Mouse (Mus musculus): ENCODE results near the gene Clock. TPM values are rescaled to one million over a fixed set of nuclear protein-coding genes. Genes with fewer than 3 reads are reported as not detected.

Clock gene
- polyA plus RNA-seq, 1 experiment from 2014 or later: 13.4 TPM

DNA sequence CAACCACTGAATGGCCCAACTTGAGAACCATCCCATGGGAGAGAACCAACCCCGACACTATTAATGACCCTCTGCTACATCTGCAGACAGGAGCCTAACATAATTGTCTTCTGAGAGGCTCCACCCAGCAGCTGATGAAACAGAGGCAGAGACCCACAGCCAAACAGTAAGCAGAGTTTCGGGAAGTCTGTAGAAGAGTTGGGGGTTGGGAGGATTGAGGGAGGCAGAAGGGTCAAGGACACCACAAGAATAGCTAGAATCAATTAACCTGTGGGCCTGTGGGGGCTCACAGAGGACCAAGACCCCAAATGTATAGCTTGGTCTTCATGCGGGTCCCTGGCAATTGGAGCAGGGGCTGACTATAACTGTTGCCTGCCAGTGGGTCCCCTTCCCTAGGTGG, 16.3 kb downstream of the Clock start:
- WGBS: 95% methylated on average over 3 of the region's 3 CpGs
- Histone ChIP-seq H3K4me2 (ENCODE audit: low read length) (no peak overlapping the region), H3K36me3 (ENCODE audit: control insufficient read depth, insufficient read depth, low read length) (peaks cover 3% of the 10 kb centered on the region; the same call in 1 of the 2 replicates), H3K27ac (ENCODE audit: low read length) (no peak overlapping the region), H3K4me3 (ENCODE audit: low read depth, low read length) (no peak overlapping the region), H3K27me3 (ENCODE audit: control insufficient read depth, insufficient read depth, low read depth, low read length) (no peaks in the 10 kb centered on the region), H3K9ac (ENCODE audit: low read depth, low read length) (no peak overlapping the region), H3K9me3 (replicated peaks; ENCODE audit: control insufficient read depth, low read length, poor library complexity, severe bottlenecking) (no peaks in the 10 kb centered on the region), H3K4me1 (ENCODE audit: control insufficient read depth, insufficient read depth, low read length) (no peaks in the 10 kb centered on the region)
- no peak for ATAC-seq

DNA sequence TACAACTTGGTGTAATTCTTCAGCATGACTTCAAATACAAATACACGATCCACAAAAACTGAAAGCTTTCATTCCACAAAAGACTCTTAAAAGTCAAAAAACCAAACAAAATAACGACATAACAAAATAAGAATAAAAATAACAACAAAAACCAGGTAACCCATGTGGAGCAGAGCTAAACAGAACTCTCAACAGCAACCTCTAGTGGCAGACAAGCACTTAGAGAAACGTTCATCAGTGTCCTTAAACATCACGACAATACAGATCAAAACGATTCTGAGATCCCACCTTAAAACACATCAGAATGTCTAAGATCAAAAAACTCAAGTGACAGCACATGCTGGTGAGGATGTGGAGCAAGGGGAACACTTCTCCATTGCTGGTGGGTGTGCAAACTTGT, 17.5 kb downstream of the Clock start:
- peaks cover 3% of the 10 kb centered on the region; the same call in 1 of the 2 replicates for H3K36me3 ChIP-seq (ENCODE audit: control insufficient read depth, insufficient read depth, low read length)
- 83% methylated on average over 5 of the region's 5 CpGs for WGBS
- no peak overlapping the region for H3K9ac ChIP-seq (ENCODE audit: low read depth, low read length)
- no peaks in the 10 kb centered on the region for H3K9me3 ChIP-seq (replicated peaks; ENCODE audit: control insufficient read depth, low read length, poor library complexity, severe bottlenecking)
- no peak overlapping the region for H3K27ac ChIP-seq (ENCODE audit: low read length)
- no peak for ATAC-seq
- no peaks in the 10 kb centered on the region for H3K27me3 ChIP-seq (ENCODE audit: control insufficient read depth, insufficient read depth, low read depth, low read length)
- no peaks in the 10 kb centered on the region for H3K4me1 ChIP-seq (ENCODE audit: control insufficient read depth, insufficient read depth, low read length)
- no peak overlapping the region for H3K4me2 ChIP-seq (ENCODE audit: low read length)
- H3K4me3 ChIP-seq (ENCODE audit: low read depth, low read length): no peak overlapping the region

DNA sequence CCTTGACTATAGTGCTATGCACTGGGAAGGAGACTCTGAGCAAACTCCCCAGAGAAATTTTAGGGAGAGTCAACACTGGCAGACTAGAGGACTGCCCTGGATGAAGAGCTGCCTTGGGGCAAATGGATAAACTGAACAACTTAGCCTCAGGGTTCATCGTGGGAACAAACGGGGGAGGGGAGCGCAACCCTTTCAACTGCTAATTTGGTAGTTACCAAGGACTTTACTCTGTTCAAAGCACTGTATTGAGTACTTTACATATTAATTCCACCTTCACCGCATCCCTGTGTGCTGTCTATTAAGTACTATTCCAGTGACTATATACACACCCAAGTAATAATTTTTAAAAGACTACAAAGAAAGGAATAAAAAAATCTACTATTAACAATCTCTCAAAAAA, 18.9 kb downstream of the Clock start:
- H3K4me3 ChIP-seq (ENCODE audit: low read depth, low read length): no peak overlapping the region
- no peak overlapping the region for H3K9ac ChIP-seq (ENCODE audit: low read depth, low read length)
- H3K27ac ChIP-seq (ENCODE audit: low read length): no peak overlapping the region
- peaks cover 3% of the 10 kb centered on the region; the same call in 1 of the 2 replicates for H3K36me3 ChIP-seq (ENCODE audit: control insufficient read depth, insufficient read depth, low read length)
- 39% methylated on average over 4 of the region's 4 CpGs for WGBS
- no peaks in the 10 kb centered on the region for H3K4me1 ChIP-seq (ENCODE audit: control insufficient read depth, insufficient read depth, low read length)
- no peaks in the 10 kb centered on the region for H3K9me3 ChIP-seq (replicated peaks; ENCODE audit: control insufficient read depth, low read length, poor library complexity, severe bottlenecking)
- no peak overlapping the region for H3K4me2 ChIP-seq (ENCODE audit: low read length)
- peak; percentile 42; the same call in 1 of the 2 replicates for ATAC-seq
- no peaks in the 10 kb centered on the region for H3K27me3 ChIP-seq (ENCODE audit: control insufficient read depth, insufficient read depth, low read depth, low read length)

DNA sequence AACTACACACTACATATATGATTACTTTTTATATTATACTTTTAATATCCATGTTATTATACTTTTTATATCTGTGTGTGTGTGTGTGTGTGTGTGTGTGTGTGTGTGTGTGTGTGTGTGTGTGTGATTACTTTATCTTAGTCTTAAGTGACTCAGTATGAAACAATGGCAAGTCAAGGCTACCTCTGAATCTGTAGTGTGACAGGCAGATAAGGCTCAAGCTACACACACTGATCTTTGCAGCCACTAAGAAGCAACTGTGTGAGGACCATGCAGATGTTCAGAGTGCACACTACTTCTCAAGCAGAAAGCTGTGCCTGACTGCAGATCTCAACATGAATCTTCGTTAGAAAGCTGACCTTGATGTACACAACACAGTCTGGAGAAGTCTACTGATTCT, 20.7 kb downstream of the Clock start:
- no peak overlapping the region for H3K9ac ChIP-seq (ENCODE audit: low read depth, low read length)
- H3K9me3 ChIP-seq (replicated peaks; ENCODE audit: control insufficient read depth, low read length, poor library complexity, severe bottlenecking): no peaks in the 10 kb centered on the region
- no peak overlapping the region for H3K27ac ChIP-seq (ENCODE audit: low read length)
- no peaks in the 10 kb centered on the region for H3K36me3 ChIP-seq (ENCODE audit: control insufficient read depth, insufficient read depth, low read length)
- H3K4me2 ChIP-seq (ENCODE audit: low read length): no peak overlapping the region
- no peaks in the 10 kb centered on the region for H3K27me3 ChIP-seq (ENCODE audit: control insufficient read depth, insufficient read depth, low read depth, low read length)
- no peaks in the 10 kb centered on the region for H3K4me1 ChIP-seq (ENCODE audit: control insufficient read depth, insufficient read depth, low read length)
- no peak for ATAC-seq
- WGBS: 94% methylated on average over 1 of the region's 1 CpGs
- H3K4me3 ChIP-seq (ENCODE audit: low read depth, low read length): no peak overlapping the region

DNA sequence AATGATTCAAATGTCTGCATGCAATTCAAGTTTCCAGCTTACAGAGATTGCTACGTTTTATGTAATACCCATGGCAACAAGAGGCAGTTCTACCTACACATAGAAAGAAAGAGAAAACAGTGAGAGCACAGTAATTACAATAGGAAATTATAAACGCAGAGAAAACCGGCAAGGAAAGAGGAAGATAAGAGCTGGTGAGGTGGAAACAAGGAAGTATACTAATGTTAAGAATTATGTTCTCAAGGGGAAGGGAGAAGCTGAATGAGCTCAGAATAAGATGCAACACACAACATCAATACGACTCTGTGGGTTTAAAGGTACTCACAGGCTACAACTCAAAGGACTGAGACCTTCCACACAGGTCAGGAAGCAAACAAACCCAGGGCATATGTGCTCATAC, 29.6 kb downstream of the Clock start:
- Histone ChIP-seq H3K4me2 (ENCODE audit: low read length) (no peak overlapping the region), H3K9ac (ENCODE audit: low read depth, low read length) (no peak overlapping the region), H3K9me3 (replicated peaks; ENCODE audit: control insufficient read depth, low read length, poor library complexity, severe bottlenecking) (no peaks in the 10 kb centered on the region), H3K27ac (ENCODE audit: low read length) (no peak overlapping the region), H3K4me1 (ENCODE audit: control insufficient read depth, insufficient read depth, low read length) (no peaks in the 10 kb centered on the region), H3K36me3 (ENCODE audit: control insufficient read depth, insufficient read depth, low read length) (no peaks in the 10 kb centered on the region), H3K27me3 (ENCODE audit: control insufficient read depth, insufficient read depth, low read depth, low read length) (no peaks in the 10 kb centered on the region), H3K4me3 (ENCODE audit: low read depth, low read length) (no peak overlapping the region)
- ATAC-seq: no peak
- 86% methylated on average over 4 of the region's 4 CpGs for WGBS

DNA sequence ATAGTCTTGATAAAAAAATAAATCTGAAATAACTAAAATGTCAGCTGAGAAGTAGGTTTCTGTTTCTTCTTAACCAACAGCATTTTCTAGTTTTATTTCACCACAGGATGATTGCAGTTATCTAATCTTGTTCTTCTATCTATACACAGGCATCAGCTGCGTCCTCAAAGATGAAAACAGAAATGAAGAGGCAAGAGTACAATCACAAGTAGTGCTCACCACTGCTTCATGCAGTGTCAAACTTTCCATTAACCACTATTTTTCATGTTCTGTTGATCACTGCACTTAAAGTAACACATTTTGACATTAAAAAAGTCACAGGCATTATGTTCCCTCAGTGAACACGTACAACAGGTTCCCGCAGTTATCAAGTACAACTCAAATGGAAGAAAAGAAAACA, 53.6 kb downstream of the Clock start:
- no peaks in the 10 kb centered on the region for H3K36me3 ChIP-seq (ENCODE audit: control insufficient read depth, insufficient read depth, low read length)
- WGBS: 93% methylated on average over 3 of the region's 3 CpGs

DNA sequence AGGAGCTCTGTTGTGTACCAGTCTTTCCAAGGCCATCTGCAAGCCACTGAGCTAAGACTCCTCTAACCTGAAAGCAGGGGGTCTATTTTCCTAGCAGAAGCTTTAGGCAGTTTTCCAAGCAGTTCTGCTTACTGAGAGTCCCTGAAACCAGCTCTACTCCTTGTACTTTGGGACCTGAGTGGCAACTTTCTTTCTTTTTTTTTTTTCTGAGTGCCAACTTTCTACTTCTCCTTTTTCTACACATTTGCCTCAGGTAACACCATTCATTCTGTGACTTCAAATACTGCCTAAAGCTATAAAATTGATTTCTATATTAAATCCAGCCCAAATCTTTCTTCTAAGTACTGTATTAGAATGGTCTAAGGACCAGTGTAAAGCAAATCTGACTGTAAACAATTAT, 58.1 kb downstream of the Clock start:
- H3K9ac ChIP-seq (ENCODE audit: low read depth, low read length): no peak overlapping the region
- no peaks in the 10 kb centered on the region for H3K4me1 ChIP-seq (ENCODE audit: control insufficient read depth, insufficient read depth, low read length)
- H3K4me3 ChIP-seq (ENCODE audit: low read depth, low read length): no peak overlapping the region
- ATAC-seq: no peak
- no peak overlapping the region for H3K4me2 ChIP-seq (ENCODE audit: low read length)
- H3K36me3 ChIP-seq (ENCODE audit: control insufficient read depth, insufficient read depth, low read length): peaks cover 7% of the 10 kb centered on the region
- no peaks in the 10 kb centered on the region for H3K9me3 ChIP-seq (replicated peaks; ENCODE audit: control insufficient read depth, low read length, poor library complexity, severe bottlenecking)
- H3K27me3 ChIP-seq (ENCODE audit: control insufficient read depth, insufficient read depth, low read depth, low read length): no peaks in the 10 kb centered on the region
- no peak overlapping the region for H3K27ac ChIP-seq (ENCODE audit: low read length)

More for the DNA sequence above, 53.6 kb downstream of the Clock start:
- Histone ChIP-seq H3K4me2 (ENCODE audit: low read length) (no peak overlapping the region), H3K4me3 (ENCODE audit: low read depth, low read length) (no peak overlapping the region), H3K9ac (ENCODE audit: low read depth, low read length) (no peak overlapping the region), H3K9me3 (replicated peaks; ENCODE audit: control insufficient read depth, low read length, poor library complexity, severe bottlenecking) (no peaks in the 10 kb centered on the region), H3K4me1 (ENCODE audit: control insufficient read depth, insufficient read depth, low read length) (no peaks in the 10 kb centered on the region), H3K27ac (ENCODE audit: low read length) (no peak overlapping the region), H3K27me3 (ENCODE audit: control insufficient read depth, insufficient read depth, low read depth, low read length) (no peaks in the 10 kb centered on the region)
- no peak for ATAC-seq

DNA sequence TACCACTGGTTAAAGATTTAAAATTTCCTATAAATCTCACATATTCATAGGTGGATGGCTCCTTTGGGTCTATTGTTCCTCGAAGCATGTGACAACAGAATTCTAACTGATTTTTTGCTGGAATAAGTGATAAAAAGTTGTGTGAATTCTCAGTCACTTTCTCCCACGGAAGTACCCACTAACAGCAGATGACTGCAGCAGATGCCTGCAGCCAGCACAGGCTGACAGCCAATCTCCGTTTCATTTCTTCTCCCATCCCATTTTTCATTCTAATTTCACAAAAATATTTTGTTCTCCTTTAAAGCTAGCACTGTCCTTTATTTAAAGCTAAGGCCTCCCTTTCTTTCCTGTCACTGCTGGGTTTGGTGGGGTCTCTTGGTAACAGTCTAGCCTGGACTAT, 59.2 kb downstream of the Clock start:
- H3K27me3 ChIP-seq (ENCODE audit: control insufficient read depth, insufficient read depth, low read depth, low read length): no peaks in the 10 kb centered on the region
- H3K9ac ChIP-seq (ENCODE audit: low read depth, low read length): no peak overlapping the region
- H3K4me3 ChIP-seq (ENCODE audit: low read depth, low read length): no peak overlapping the region
- H3K9me3 ChIP-seq (replicated peaks; ENCODE audit: control insufficient read depth, low read length, poor library complexity, severe bottlenecking): no peaks in the 10 kb centered on the region
- peaks cover 7% of the 10 kb centered on the region for H3K36me3 ChIP-seq (ENCODE audit: control insufficient read depth, insufficient read depth, low read length)
- H3K27ac ChIP-seq (ENCODE audit: low read length): no peak overlapping the region
- no peak overlapping the region for H3K4me2 ChIP-seq (ENCODE audit: low read length)
- H3K4me1 ChIP-seq (ENCODE audit: control insufficient read depth, insufficient read depth, low read length): no peaks in the 10 kb centered on the region
- no peak for ATAC-seq
- 94% methylated on average over 3 of the region's 3 CpGs for WGBS

DNA sequence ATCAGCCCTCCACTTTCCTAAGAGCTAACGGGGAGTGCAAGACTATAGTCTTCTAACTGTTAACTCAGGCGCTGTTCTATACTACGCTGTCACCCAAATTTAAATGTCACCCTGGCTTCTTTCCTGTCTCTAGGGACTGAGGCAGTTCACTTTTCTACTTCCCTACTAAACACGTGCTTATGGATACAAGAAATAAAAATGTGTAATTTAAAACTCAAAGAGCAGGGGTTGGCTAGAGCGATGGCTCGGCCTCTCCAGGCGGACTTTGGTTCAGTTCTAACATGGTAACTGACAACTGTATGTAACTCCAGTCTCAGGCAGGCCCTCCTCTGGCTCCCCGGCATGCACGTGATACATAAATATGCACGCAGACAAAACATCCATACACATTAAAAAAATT, 60.2 kb downstream of the Clock start:
- no peak for ATAC-seq
- Histone ChIP-seq H3K27me3 (ENCODE audit: control insufficient read depth, insufficient read depth, low read depth, low read length) (no peaks in the 10 kb centered on the region), H3K9ac (ENCODE audit: low read depth, low read length) (no peak overlapping the region), H3K4me1 (ENCODE audit: control insufficient read depth, insufficient read depth, low read length) (no peaks in the 10 kb centered on the region), H3K9me3 (replicated peaks; ENCODE audit: control insufficient read depth, low read length, poor library complexity, severe bottlenecking) (no peaks in the 10 kb centered on the region), H3K4me2 (ENCODE audit: low read length) (no peak overlapping the region), H3K4me3 (ENCODE audit: low read depth, low read length) (no peak overlapping the region), H3K27ac (ENCODE audit: low read length) (no peak overlapping the region), H3K36me3 (ENCODE audit: control insufficient read depth, insufficient read depth, low read length) (peaks cover 10% of the 10 kb centered on the region)
- 97% methylated on average over 10 of the region's 10 CpGs for WGBS

DNA sequence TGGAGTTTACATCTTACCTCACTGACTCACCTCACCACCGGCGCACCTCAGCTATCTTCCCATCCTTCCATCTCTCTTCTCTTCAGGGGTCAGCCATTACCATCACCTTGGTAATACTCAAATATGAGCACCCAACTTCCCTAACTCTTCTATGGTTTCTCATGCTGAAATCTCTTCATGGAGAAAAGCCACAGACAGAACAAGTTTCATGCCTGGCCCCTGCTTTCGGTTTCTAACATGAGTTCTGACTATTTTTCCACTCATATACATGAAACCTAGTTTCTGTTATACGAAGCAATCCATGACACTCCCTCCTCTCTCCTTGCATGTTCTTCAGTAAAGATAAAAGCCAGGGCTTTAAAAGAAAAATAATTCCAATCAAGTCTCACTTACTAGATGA, 60.7 kb downstream of the Clock start:
- Histone ChIP-seq H3K4me1 (ENCODE audit: control insufficient read depth, insufficient read depth, low read length) (no peaks in the 10 kb centered on the region), H3K4me3 (ENCODE audit: low read depth, low read length) (no peak overlapping the region), H3K36me3 (ENCODE audit: control insufficient read depth, insufficient read depth, low read length) (peaks cover 10% of the 10 kb centered on the region), H3K4me2 (ENCODE audit: low read length) (no peak overlapping the region), H3K27ac (ENCODE audit: low read length) (no peak overlapping the region), H3K27me3 (ENCODE audit: control insufficient read depth, insufficient read depth, low read depth, low read length) (no peaks in the 10 kb centered on the region), H3K9me3 (replicated peaks; ENCODE audit: control insufficient read depth, low read length, poor library complexity, severe bottlenecking) (no peaks in the 10 kb centered on the region), H3K9ac (ENCODE audit: low read depth, low read length) (no peak overlapping the region)
- WGBS: 97% methylated on average over 4 of the region's 4 CpGs
- ATAC-seq: no peak
